Mouse (Mus musculus) colon, adult 2 months (tissue): ENCODE measurements around the gene Gm6205. TPM values are rescaled to one million over a fixed set of nuclear protein-coding genes. Genes with fewer than 3 reads are reported as not detected.

Experiments used
- polyA plus RNA-seq: library from polyadenylated mRNA; depleted of rRNA; stranded (reverse); fragments of >200 nt; gene quantifications from 2 replicates; pipeline ENCODE4 v1.2.3, GENCODE M21; 2012; rRNA removed

Gene Gm6205
- not detected in 2 replicates for polyA plus RNA-seq

DNA sequence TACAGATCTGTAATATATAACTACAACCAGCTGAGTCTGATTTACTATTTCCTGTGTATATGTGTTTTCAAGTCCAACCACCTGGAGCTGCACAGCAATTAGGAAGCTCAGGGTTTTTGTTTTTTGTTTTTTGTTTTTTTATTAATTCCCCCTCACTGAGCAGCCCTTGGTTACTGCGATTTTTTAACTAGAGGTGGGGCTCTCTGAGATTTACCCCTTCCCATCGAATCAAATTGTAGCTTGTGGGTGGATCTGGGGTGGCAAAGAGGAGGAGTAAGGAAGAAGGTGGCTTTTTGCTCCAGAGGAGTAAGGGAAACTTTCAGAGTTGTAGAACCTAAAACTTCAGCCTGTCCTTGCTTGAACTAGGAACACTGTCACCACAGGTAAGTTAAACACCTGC is at the start of gene Gm6205:
Gm6205 (plus strand) TSS at position 301 of the 400 bp plus-strand sequence.

DNA sequence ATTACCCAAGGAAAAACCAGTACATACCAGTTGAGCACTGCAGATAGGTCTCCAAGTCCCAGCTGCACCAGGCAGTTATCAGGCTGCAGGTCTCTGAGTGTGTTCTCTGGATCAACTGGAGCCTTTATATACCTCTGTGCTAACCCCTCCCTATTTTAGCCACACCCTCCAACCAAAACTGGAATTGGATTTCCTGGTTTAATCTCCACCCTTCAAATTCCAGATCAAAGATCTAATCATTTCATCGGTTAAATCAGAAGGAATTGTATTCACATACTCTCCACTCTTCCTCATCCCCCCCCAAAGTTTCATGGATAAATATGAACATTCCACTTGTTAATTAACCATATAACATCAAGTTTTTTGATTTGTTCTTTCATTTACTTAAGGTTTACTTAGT is 31.9 kb upstream of the Gm6205 start, which contains the start of gene Gm3147:
Gm3147 (minus strand) TSS at position 101 of the 400 bp plus-strand sequence.

DNA sequence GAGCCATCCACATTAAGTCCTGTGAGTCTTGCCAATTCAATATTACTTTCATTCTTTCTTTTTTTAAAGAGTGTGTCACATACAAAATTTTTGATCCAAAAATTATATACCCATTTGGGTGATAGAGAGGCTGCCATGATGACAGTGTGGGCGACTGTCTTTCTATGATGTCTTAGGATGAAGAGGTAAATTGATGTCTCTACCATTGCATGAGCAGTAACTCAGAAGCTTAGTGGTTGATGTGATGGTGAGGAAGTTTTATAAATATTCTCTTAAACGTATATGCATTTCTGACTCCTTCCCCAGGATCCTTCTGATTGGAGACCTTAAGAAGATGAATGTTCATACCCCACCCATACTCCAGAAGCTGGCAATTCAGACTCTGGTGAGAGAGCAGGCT is 24.5 kb upstream of the Gm6205 start, which contains the start of gene Gm6509:
Gm6509 (plus strand) TSS at position 301 of the 400 bp plus-strand sequence.

Other genes with a start within 250 kb of the Gm6205 start
- gene Gm7682, start 202.6 kb upstream of the Gm6205 start, polyA plus RNA-seq: not detected in 2 replicates
- gene Gm3139, start 122.1 kb upstream of the Gm6205 start, polyA plus RNA-seq: not detected in 2 replicates
- not detected in 2 replicates for gene Gm3147, start 32.0 kb upstream of the Gm6205 start, polyA plus RNA-seq
- gene Gm6509, start 24.4 kb upstream of the Gm6205 start, polyA plus RNA-seq: not detected in 2 replicates
- not detected in 2 replicates for gene Gm3183, start 217.1 kb downstream of the Gm6205 start, polyA plus RNA-seq